Comparison of ENCODE assay signal across 20 mouse cellular contexts in genomic region chr2:124125504-124125903, GRCm38 (mm10). TPM values are rescaled to one million over a fixed set of nuclear protein-coding genes. Genes with fewer than 3 reads are reported as not detected.
"Had no signal": no experiment of that assay in that cellular context is flagged by ENCODE, and none has a peak within 500 bp of the region (broad histone marks: within the 10 kb centered on the region; RNA-seq: fewer than 3 reads in every experiment).

No protein-coding gene starts in this region.

- H3K4me1 ChIP-seq: megakaryocyte, embryonic 14.5 days; midbrain, embryonic 12.5 days; neural tube, embryonic 12.5 days; stomach, embryonic 15.5 days had no signal

- H3K27ac ChIP-seq: lung, embryonic 15.5 days; macrophage; midbrain, embryonic 12.5 days; neural tube, embryonic 12.5 days; stomach, embryonic 15.5 days; stomach, postnatal 0 days had no signal

- H3K4me2 ChIP-seq: lung, embryonic 15.5 days; midbrain, embryonic 12.5 days; neural tube, embryonic 12.5 days; stomach, embryonic 15.5 days had no signal

- ATAC-seq: liver, postnatal 0 days; lung, postnatal 0 days had no signal

- H3K9ac ChIP-seq: liver, postnatal 0 days; lung, embryonic 15.5 days; midbrain, embryonic 12.5 days; neural tube, embryonic 12.5 days; stomach, embryonic 15.5 days had no signal

- H3K9me3 ChIP-seq: lung, embryonic 15.5 days; midbrain, embryonic 12.5 days; neural tube, embryonic 12.5 days; stomach, embryonic 15.5 days had no signal

- H3K27me3 ChIP-seq: lung, embryonic 15.5 days; megakaryocyte, embryonic 14.5 days; midbrain, embryonic 12.5 days; neural tube, embryonic 12.5 days; stomach, embryonic 15.5 days had no signal

- DNase-seq: liver, postnatal 0 days; lung, adult 2 months; lung, postnatal 14 days; lung, postnatal 36 days; midbrain, embryonic 14.5 days; right cerebral cortex, postnatal 14 days; thymus, adult 2 months; thymus, postnatal 25 days; thymus, postnatal 4 days had no signal

- H3K36me3 ChIP-seq: lung, embryonic 15.5 days; midbrain, embryonic 12.5 days; neural tube, embryonic 12.5 days; stomach, embryonic 15.5 days had no signal

- H3K4me3 ChIP-seq: lung, embryonic 15.5 days; megakaryocyte, embryonic 14.5 days; midbrain, embryonic 12.5 days; neural tube, embryonic 12.5 days; stomach, embryonic 15.5 days had no signal

RNA-seq across cellular contexts. Expression of gene Sema6d, which starts 35.7 kb away (rescaled TPM):
- total RNA-seq: megakaryocyte progenitor cell, adult 5-6 weeks; monocyte, adult 5-6 weeks; neutrophil, adult 5-6 weeks had no signal
